Mouse (Mus musculus): ENCODE results near the gene Chst15.
A peak's percentile ranks its signal among the peaks of the same experiment; 100 is the strongest.

Chst15 gene

DNA sequence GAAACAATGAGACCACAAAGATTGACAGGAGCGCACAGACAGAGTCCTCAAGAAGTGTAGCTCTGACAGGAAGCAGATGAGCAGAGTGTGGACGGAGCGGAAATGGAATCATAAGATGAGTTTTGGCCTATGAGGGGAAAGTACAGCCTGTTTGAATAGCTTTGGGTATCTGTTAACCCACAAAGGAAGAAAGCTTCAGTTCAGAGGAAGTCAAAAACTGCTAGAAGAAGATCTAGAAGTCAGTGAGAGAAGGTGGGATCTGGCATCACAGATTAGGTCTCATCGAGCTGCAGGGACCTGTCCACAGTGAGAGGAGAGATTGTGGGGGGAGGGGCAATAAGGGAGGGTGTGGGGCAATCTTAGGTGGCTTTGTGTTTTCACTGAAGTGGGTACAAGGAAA lies 18.3 kb upstream of the Chst15 start:
- DNase-seq = no peak

DNA sequence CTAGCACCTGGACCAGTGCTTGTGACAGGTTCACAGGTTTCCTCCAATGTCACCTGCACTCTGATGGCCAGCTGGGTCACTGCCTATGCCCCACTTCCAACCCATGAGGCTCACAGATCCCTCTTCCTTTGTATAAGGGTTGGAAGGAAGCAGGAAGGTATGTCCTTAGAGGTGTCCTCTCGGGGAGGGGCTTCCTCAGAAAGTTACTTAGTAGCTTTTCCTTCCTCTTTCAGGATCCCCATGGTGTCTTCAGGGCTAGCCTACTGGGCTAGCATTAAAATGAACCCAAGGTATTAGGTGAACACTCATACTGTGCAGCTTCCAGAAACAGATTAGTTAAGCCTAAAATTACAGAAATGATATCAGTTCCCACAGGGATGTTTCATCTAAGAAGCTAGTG lies 16.1 kb upstream of the Chst15 start:
- no peak for DNase-seq

DNA sequence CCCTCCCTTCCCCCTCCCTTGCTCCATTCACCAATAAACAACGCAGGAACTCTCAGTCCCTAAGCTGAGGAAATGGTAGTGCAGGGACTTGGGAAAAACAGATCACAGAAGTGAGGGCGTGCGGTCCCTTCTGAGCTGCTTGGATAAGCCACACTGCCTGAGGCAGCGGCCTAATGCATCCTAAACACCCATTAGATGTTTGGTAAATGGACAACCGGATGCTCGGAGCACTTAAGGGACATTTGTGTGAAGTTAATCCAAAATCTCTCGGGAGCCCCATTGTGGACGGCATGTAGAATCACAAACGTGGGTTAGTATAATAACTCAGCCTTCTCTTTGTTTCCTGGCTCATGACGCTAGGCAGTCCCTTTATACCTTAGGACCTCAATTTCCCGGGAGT lies 15.1 kb upstream of the Chst15 start:
- no peak for DNase-seq

DNA sequence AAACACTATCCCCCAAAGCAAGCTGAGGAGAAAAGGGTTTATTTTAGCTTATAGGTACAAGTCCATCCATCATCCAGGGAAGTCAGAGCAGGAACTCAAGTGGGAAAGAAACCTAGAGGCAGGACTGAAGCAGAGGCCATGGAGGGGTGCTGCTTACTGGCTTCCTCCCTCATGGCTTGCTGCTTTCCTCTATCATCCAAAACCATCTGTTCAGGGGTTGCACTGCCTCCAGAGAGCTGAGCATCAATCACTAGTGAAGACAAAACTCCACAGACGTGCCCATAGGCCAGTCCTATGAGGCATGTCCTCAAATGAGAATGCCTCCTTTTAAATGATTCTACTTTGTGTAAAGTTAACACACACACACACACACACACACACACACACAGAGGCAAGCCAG lies 13.2 kb upstream of the Chst15 start:
- no peak for DNase-seq

DNA sequence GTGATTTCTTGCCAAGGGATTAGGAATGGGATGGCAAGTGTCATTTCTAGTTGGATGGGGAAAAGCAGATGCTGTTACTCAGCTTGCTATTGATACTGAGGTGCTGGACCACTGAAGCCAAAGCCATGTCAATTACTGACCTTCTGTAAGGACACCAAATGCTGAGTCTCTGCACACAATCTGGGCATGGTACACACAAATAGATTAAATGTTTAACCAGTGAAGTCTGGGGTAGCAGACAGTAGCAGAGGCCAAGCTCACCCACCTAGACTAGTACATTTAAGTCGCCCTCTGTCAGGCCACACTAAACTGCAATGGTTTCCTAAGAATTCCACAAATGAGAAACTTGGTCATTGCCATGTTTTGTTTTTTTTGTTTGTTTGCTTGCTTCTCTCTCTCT lies 11.6 kb upstream of the Chst15 start:
- DNase-seq = no peak

DNA sequence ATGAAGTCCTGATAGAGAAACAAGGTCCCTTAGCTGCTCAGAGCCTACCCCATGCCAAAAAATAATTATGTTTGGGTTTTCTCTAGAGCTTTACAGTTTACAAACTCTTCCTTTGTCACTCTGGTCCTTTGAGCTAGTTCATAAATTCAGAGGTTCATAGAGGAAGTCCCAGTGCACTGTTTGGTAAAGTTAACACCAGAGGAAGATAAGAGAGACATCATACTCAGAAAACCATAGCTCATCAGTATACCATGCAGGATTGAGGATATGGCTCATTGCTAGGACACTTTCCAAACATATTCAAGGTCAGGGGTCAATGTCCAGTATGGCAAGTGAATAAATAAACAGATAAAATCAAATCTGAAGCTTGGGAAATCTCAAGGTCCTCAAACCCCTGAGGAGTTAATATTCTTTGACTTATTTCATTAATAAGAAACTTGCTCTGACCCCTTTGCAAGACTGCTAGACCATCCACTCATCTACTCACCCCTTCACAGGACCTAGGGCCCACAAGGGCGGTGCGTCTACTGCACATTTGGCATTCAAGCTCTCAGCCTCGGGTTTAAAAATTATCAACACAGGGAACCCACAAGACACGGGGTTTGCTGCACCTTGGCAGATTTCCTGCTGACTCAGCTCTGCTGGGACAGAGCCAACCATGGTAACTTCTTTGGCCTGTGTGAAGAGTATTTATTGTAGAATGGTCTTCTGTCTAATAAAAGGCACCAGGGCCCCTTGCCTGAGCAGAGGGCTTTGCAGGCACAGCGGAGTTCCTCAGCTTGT lies 8.7 kb upstream of the Chst15 start:
- no peak for DNase-seq

DNA sequence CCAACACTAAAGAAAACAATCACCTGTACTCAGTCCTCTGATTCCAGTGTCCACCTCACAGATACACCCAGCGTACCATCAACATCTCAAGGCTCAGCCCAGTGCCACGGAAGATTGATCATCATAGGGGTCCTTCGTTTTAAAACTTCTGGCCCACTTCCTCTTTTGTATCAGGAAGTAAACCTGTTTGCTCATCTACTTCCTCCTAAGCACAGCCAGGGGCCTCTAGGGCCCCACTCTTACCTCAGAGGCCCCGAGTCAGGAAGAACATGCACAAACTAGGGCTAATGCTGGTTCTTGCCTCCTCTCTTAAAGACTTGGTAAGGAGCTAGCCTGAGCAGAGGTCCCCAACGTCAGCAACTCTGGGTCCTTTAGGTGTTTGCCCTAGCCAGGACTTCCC lies 6.4 kb upstream of the Chst15 start:
- DNase-seq = no peak

DNA sequence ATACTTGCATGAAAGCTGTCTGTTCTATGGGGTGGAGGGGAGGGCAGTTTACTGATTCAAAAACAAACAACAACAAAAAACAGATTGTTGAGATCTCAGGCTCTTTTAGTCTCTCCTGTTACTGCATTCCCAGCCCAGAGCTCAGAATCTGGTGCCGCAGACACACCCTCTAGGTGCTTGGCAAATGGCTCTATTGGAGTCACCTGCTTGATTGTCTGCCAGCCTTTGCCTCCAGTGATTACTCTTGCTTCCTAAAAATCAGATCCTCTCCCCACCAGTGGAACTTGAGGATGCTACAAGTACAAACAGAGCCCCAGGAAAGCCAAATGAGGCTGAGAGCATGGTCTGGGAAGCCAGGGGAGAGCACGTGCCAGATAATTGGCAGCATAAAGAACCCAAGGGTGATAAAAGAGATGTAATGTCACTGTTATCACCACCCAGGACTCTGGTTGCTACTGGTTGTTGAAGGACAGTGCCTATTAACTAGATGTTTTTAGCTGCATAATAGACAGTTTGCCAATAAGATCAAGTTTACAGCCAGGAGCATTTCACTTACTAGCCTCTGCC lies 4.4 kb upstream of the Chst15 start:
- no peak for DNase-seq

DNA sequence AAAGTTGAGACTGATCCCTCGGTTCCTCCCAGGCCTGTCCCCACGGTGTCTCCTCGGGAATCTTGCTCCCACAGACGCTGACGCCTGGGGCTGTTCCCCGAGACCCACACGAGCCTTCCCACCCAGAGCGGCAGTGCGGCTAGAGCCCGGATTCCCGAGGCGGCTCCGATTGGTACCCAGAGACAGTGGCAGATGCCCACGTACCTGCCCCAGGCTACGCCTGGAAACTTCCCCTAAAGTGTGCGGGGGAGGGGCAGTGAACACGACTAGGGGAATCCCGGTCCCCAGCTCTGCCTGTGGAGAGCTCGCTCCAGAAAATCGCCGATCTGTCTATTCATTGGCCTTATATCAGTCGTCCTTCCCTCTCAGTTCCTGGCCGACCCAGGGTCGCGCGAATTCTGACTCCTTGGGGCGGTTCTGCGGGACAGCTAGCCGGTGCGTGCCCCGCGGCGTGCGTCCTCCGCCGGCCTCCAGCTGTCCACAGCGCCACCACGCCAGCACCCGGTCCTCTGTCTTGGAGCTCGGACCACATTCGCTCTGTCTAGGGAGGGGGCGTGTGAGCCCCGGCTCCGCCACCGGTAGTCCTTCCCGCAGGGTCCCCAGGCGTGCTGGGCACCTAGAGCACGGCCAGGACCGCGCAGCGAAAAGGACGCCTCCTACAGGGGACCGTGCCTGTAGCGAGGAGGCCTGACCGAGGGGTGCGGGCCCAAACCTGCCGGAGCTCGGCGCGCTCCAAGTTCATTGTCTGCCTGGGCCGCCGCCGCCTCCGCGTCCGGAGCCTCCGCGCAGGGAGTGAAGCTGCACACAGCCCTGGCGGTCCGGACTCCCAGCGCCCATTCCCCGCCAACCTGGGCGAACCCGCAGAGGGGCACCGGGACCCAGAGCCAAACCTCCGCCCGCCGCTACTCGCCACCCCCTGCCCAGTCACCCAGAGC lies 660 bp downstream of the Chst15 start:
- peak; percentile 60 for DNase-seq

DNA sequence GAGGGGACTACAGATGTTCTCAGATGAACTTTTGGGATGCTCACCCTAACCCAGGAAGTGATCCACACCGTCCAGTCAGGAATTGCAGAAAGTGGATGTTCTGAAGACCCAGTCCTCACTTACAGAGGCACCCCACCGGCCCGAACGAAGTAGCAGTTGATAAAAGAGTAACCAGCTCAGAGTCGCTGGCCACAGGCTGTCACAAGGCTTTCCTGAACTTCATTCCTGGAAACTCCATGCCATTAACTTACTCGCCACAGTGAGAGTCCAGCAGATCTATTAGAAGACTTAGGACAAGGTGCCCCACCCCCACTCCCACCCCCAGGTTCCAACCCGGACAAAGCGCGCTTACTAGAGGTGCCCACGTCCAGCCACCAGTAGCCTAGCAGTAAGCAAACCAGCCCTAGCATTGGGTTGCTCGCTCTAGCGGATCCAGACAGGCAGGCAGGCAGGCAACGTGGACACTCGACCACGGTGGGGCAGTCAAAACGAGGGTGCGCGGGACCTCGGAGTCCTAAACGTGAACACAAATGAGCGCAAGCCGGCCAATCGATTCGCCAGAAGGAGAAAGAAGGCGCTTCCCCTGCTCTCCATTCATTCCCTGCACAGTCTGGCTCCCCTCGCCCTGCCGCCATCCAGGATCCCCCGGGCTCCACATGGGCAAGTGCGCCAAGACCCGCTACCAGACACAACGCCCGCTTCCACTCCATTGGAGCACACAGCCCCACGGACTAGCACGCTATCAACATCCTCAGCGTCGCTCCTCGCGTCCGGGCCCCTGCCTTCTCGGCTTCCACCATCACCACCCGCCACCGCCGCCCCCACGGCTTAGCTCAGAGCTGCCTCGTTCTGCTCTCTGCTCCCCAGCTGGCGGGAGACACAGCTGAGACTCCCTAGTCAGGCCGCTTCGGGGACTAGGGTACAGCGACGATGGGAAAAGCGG lies 1.6 kb downstream of the Chst15 start:
- peak; percentile 76 for DNase-seq

DNA sequence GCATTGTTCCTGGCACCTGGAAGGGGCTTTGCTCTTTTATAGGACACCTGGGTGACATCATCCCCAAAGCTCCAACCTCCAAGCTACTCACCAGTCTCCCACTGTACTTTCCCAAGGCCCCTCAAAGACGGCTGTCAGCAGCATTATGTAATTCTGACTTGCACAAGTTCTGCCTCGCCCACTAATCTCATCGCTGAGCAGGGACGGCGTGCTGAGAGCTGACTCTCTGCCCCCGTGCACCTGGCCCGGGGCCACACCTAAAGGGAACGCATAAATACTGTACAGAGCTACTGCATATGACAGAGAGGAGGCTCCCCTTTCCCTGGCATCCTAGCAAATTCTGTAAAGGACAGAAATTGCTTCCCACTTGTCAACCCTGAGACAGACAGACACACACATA lies 4.6 kb downstream of the Chst15 start:
- DNase-seq = peak; percentile 25

DNA sequence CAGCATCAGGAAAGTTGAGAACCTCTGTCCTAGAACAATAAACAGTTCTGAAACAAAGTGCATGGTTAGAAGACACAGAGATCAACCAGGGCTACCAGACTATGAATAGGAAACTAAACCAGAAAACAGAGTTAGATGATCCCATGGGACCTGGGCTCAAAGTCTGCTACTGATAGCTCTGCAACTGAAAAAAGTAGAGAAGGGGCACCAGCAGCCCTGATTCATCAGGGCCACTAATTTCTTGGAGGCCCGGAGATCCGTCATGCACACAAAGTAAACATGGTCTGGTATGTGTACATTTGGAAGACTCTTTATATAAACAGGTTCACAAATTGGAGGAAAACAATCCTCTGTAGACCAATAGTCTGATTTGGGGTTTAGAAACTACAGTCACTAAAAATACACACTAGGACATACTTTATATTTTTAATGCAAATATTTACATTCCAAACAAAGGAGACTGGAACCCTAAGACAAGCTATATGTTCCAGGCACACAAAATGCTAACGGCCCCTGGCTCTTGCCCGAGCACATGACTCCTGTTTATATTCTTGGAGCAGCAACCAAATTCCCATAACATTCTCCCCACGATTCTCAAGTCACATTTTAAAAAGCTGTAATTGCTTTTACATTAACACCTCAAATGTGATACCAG lies 8.4 kb downstream of the Chst15 start:
- no peak for DNase-seq

DNA sequence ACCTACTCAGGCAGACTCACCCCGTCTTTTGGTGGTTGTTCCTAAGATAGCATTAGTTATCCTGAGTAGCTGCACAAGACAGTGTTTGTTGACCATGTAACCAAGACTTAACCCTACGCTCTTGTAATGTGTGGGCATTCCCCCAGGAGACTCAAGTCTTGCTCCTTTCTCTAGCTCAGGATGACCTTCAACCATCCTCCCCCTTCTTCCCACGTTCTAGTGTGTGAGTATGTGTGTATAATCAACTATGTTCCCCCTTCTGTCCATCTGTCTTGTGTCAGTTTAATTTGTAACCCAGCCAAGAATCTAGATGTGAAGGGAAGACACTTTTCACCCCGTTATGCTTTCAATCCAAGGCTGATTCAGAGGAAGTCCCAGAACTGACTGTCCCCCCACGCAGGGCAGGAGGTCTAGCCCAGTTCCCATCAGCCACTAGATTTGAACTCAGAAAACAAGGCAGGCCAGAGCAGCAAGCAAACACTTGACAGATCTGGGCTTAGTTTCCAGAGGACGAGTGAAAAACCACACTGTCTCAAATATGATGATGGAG lies 9.2 kb downstream of the Chst15 start:
- DNase-seq = no peak

DNA sequence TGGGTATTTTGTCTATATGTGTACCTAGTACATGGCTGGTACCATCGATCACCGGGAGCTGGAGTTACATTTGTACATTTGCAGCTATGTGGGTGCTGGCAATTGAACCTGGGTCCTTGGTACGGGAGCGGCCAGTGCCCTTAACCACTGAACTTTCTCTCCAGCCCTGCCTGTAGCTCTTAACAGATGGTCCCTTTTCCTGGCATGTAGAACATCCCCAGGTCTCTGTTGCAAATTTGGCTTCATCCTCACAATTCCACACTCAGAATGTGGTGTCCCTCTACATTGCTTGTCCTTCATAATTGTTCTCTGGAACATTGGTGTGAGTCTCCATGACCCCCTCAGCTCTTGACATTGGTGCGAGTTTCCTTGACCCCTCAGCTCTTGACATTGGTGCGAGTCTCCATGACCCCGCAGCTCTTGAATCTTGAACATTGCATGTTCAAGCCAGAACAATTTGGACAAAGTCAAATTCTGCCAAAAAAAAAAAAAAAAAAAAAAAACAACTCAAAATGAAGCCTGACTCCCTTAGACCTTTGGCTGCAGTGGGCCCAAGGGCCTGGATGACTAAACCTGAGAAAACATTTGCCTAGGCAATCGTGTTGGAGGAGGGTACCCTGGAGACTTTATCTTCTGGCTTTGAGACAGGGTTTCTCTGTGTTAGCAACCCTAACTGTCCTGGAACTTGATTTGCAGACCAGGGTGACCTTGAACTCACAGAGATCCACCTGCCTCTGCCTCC lies 10.2 kb downstream of the Chst15 start:
- DNase-seq = no peak

DNA sequence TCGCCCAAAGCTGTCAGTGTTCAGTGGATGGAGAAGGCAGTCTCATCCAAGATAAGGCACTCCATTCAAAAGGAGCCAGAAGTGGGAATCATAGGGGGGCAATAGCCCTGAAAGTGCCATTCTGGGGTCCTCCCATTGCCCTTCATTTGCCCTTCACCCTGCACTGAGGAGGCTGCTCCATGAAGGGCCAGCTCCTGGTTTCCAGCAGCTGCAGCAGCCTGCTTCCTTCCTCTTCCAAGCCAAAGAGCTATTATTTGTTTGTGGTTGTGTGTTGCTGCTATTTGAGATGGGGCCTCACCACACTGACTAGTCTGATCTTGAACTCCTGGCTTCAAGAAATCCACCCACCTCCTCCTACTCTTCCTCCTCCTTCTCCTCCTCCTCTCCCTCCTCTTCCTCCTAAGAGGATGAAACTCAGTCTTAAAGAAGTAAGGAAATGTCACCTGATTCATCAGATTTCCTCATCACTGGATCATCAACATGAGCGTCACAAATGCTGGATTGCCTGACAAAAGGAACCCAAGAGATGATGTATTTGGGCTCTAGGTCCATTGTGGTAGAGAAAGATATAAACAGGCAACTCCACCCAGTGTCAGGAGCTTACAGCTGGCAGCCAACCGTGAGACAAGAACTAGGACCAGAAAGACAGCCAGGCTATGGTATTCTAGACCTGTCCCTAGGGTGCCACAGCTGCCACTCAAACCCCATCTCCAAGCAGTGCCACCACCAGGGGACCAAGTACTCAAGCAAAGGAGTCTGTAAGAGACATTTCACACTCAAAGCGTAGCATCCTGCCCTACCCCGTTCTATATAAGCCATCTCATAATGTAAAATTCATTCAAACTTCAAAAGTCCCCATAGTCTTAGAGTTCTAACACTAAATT lies 11.3 kb downstream of the Chst15 start:
- no peak for DNase-seq

DNA sequence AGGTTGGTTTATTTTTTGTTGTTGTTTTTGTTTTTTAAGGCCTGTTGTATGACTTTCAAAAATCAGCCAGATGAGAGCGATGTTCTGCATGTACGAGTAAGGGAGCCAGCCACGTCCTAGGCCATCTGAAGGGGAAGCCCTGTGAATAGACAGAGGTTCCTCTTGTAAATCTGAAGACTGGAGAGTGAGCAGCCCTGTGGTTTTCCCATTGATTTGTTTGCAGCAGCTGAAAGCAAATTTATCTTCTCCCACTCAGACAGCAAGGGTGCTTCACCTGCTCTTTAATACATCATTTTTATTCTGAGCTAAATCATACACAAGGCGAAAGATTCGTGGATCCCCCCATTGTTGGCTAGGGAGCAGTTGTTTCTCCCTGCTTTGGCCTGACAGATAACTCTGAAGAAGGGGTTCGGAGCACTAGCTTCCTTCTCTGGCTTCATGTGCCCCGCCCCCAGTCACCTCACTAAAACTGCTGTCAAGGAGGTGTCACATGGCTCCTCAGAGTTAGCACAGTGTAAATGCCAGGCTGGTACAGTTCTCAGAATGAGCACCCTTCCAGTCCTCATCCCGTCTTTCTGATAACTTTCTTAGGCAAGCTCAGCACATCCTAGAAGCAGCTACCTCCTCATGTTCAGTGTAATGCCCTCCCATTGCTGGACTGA lies 12.5 kb downstream of the Chst15 start:
- DNase-seq = no peak

DNA sequence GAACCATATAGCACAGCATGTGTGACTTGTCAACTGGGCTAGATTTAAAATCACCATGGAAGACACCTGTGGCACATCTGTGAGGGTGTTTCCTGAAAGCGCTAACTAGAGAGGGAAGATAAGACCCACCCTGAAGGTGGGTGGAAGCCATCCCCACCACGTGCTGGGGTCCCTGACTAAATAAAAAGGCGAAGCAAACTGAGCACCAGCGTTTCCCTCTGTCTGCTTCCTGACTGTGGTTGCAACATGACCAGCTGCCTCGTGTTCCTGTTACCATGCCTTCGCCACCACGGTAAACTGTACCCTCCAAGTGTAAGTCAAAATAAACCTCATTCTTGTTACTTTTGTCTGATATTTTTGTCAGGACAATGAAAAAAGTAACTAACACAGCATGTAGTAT lies 13.0 kb downstream of the Chst15 start:
- DNase-seq = no peak

DNA sequence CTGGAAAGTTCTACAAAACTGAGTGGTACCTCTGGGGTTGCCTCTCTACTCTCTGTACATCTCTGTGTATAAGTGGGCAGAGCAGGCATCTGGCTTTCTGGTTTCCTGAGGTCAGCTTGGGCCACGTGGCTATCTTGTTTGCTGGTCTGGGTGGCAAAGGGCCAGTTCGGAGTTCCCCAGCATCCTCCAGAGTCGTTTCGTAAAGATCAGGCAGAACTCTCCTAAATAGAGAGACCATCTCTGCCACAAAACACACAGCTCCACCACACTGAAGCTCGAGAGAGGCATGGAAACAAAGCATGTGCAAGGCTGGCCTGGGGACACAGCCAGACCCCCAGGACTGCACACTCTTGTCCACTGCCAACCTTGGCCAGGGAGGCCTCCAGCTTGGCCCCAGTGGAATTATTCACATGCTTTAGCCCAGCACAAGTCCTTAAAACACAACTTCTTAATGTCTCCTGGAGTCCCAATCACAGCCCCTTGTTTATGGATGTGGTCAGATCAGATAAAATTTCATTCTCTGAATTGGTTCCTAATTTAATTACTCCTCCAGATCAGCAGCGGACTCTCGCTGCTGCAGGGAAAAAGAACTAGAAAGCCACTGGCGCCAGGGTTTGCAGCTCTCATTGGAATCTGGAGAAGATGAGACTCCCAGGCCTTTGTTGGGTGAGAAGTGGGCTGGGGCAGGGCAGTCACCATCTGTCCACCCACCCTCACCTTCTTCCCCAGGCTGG lies 14.4 kb downstream of the Chst15 start:
- no peak for DNase-seq
